Mouse (Mus musculus) embryonic fibroblast, embryonic 13.5 days (primary cell): ENCODE data around the gene Tob2. TPM values are rescaled to one million over a fixed set of nuclear protein-coding genes. Genes with fewer than 3 reads are reported as not detected.

Source experiments
- H3K27ac ChIP-seq: 2 replicates; pipeline ENCODE4 v1.5.1; 2012; ENCODE audit warnings: low read length, control low read depth, inconsistent platforms; ENCODE audit not compliant: insufficient read depth
- H3K4me1 ChIP-seq: 2 replicates; pipeline ENCODE4 v1.6.1; 2011; ENCODE audit warnings: low read length; ENCODE audit not compliant: control insufficient read depth, insufficient read depth
- H3K4me3 ChIP-seq: 2 replicates; pipeline ENCODE4 v1.5.1; 2011; ENCODE audit warnings: mild to moderate bottlenecking, control low read depth, low read length; ENCODE audit not compliant: insufficient read depth
- CTCF ChIP-seq: IDR thresholded peaks from 2 replicates; pipeline ENCODE4 v1.5.1; 2011; ENCODE audit warnings: mild to moderate bottlenecking, control low read depth, low read length, moderate library complexity, borderline replicate concordance; ENCODE audit not compliant: insufficient read depth
- POLR2A ChIP-seq: IDR thresholded peaks from 2 replicates; pipeline ENCODE4 v1.6.1; 2011; ENCODE audit warnings: low read depth, mild to moderate bottlenecking, control low read depth, low read length, moderate library complexity
- polyA plus RNA-seq: library from polyadenylated mRNA; stranded (reverse); fragments of >200 nt; gene quantifications from 2 replicates; pipeline ENCODE4 v1.2.4, GENCODE M21; 2011; ENCODE audit warnings: low read depth; ENCODE audit not compliant: missing spikeins, insufficient read length

The Tob2 gene
- polyA plus RNA-seq, 1 experiment = 21.4 TPM

DNA sequence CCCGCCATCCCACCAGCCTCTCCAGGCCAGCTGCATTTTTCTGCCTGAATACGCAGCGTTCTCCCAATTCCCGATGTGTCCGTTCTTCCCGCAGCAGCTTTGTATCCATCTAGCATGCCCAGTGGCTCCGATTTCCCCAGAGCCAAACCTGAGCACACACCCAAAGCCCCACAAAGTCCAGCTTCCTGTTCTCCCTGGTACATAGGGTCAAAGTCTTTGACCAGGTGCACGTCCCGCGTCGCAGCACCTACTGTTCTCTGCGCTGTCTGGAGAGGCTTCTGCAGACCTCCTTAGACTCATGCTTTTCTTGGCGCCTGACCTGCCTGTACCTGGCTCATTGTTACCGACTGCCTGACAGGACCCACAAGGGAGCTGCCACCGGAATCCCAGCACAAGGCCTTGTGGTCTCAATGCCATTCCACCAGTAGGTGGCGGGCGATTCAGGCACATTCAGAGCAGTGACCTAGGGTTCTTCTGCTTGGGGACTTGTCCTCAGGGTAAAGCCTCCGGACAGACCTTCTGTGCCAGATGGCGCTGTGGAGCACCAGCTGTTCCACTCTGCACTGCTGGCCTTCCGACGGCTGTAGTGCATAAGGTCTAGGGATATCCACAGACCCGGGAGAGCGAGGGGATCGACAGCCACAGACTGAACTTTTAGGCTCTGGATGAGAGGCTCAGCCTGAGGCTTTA, 27.3 kb downstream of the Tob2 start:
- H3K4me3 ChIP-seq = no peak overlapping the region

DNA sequence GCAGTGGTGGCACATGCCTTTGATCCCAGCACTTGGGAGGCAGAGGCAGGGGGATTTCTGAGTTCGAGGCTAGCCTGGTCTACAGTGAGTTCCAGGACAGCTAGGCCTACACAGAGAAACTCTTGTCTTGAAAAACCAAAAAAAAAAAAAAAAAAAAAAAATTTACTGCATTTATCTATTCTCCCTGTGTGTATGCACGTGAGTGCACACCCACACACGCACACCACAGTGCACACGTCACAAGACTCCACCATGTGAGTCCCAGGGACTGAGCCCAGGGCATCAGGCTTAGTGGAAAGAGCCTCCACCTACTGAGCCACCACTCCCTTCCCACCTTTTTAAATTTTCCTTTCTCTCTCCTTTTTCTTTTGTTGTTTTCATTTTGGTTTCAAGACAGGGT, 28.1 kb downstream of the Tob2 start:
- Histone ChIP-seq H3K4me3 (no peak overlapping the region), H3K27ac (no peak overlapping the region), H3K4me1 (no peaks in the 10 kb centered on the region)
- no peak for TF ChIP-seq CTCF
- no peak for TF ChIP-seq POLR2A

More for the DNA sequence above, 27.3 kb downstream of the Tob2 start:
- peak; percentile 95 for TF ChIP-seq CTCF
- TF ChIP-seq POLR2A = no peak
- Histone ChIP-seq H3K27ac (no peak overlapping the region), H3K4me1 (no peaks in the 10 kb centered on the region)

DNA sequence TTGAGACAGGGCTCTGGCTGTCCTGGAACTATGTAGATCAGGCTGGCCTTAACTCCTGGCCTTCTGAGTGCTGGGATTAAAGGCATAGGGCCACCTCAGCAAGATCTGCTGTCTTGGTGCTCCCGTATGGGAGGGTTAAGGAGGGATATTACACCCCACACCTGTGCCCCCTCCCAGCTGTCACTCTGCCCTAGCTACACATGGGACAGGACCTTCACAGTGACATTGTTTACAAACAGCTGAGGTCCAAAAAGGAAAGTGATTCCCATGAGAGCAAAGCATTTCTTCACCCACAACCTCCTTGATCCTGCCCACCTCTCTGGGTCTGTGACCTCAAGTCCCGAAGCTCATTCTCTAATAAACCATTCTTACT, 29.4 kb downstream of the Tob2 start:
- H3K4me1 ChIP-seq = no peaks in the 10 kb centered on the region
- no peak overlapping the region for H3K4me3 ChIP-seq
- TF ChIP-seq POLR2A (no peak), CTCF (no peak)
- H3K27ac ChIP-seq = no peak overlapping the region

DNA sequence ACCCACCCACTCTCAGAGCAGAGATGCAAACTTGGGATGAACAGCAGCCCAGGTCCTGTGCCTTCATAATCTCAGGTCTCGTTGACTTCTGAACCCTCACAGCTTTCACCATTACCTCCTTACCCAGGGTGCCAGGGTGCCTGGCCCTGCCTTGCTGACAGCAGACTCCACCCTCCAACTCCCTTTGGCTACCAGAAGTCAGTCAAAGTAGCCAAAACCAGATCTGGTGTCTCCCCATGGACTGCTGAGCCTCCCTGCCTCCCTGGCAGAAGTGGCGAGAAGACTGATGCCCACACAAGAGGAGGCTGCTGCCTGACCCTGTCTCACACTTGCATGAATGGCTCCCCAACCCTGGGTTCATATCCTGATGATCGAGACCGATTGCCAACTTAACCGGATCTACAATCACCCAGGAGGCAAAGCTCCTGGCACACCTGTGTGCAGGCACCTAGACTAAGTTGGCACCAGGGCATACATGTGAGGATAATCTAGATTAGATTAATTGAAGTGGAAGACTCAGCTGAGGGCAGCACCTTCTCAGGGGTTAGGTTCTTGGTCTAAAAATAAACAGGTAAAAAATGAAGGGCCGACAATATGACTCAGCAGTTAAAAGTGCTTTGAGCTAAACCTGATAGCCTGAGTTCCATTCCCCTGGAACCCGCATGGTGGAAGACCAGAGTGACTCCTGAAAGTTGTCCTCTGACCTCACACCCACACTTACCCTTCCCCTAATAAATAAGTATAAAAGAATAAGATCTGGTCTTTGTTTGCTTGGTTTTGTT, 30.0 kb downstream of the Tob2 start:
- no peak overlapping the region for H3K4me3 ChIP-seq
- no peak overlapping the region for H3K27ac ChIP-seq
- no peaks in the 10 kb centered on the region for H3K4me1 ChIP-seq
- TF ChIP-seq POLR2A (no peak), CTCF (no peak)

GRCm38 (mm10) chr15:81824832-81825231, 33.8 kb downstream of the Tob2 start:
- Histone ChIP-seq H3K4me1 (no peaks in the 10 kb centered on the region), H3K27ac (no peak overlapping the region), H3K4me3 (no peak overlapping the region)
- TF ChIP-seq POLR2A (no peak), CTCF (no peak)

- Histone ChIP-seq H3K27ac (no peak overlapping the region), H3K4me1 (no peaks in the 10 kb centered on the region), H3K4me3 (no peak overlapping the region)
- no peak for TF ChIP-seq CTCF
- no peak for TF ChIP-seq POLR2A
Measured at GRCm38 (mm10) chr15:81822631-81823030, 36.0 kb downstream of the Tob2 start.

DNA sequence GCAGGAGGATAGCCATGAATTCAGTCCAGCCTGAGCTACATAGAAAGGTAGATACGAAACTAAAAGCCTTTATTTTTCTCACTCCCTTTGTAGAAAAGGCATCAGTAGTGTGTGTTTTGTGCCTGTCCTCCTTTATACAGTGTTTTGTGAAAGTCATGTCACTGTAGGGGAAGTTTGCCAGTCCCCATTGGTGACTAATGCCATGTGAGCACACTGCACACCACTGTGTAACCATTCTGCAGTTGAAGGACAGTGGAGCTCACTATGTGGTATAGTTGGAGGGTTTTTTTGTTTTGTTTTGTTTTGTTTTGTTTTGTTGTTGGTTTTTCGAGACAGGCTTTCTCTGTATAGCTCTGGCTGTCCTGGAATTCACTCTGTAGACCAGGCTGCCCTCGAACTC, 40.2 kb downstream of the Tob2 start:
- TF ChIP-seq POLR2A (no peak), CTCF (no peak)
- H3K4me3 ChIP-seq = no peak overlapping the region
- no peaks in the 10 kb centered on the region for H3K4me1 ChIP-seq
- no peak overlapping the region for H3K27ac ChIP-seq

GRCm38 (mm10) chr15:81814716-81815370, 43.8 kb downstream of the Tob2 start:
- Histone ChIP-seq H3K4me1 (peaks cover 4% of the 10 kb centered on the region; the same call in 1 of the 2 replicates), H3K4me3 (no peak overlapping the region), H3K27ac (no peak overlapping the region)
- TF ChIP-seq CTCF = no peak
- no peak for TF ChIP-seq POLR2A

- Histone ChIP-seq H3K27ac (no peak overlapping the region), H3K4me3 (no peak overlapping the region), H3K4me1 (peaks cover 4% of the 10 kb centered on the region)
- TF ChIP-seq POLR2A (no peak), CTCF (no peak)
Measured at GRCm38 (mm10) chr15:81813986-81814705, 44.5 kb downstream of the Tob2 start.
